Mouse (Mus musculus) cerebellum, adult 2 months (tissue): ENCODE results near the gene Dok7.

Experiments
- CTCF ChIP-seq: fragments of 200-500 bp; IDR thresholded peaks from 2 replicates; pipeline ENCODE4 v1.5.1; 2011; ENCODE audit warnings: low read depth, mild to moderate bottlenecking, control low read depth, low read length, moderate library complexity, borderline replicate concordance; ENCODE audit not compliant: insufficient read depth
- POLR2A ChIP-seq: fragments of 200-500 bp; IDR thresholded peaks from 2 replicates; pipeline ENCODE4 v1.6.1; 2011; ENCODE audit warnings: low read length, control low read depth, borderline replicate concordance; ENCODE audit not compliant: insufficient read depth

- no peak for TF ChIP-seq POLR2A
- no peak for TF ChIP-seq CTCF
Observed at GRCm38 (mm10) chr5:35076369-35076768, 19.8 kb downstream of the Dok7 start.
